ENCODE assay signal across 22 mouse cellular contexts in genomic region chr5:63925035-63925628, GRCm38 (mm10). TPM values are rescaled to one million over a fixed set of nuclear protein-coding genes. Genes with fewer than 3 reads are reported as not detected.
DNase-seq lines count a peak whose midpoint lies in the region; ATAC-seq and TF ChIP-seq lines count a peak whose summit lies in the region.
"Had no signal": no experiment of that assay in that cellular context is flagged by ENCODE, and none has a peak within 500 bp of the region (broad histone marks: within the 10 kb centered on the region; RNA-seq: fewer than 3 reads in every experiment).

No protein-coding gene starts in this region.

- no peak for TF ChIP-seq POLR2A in heart, adult 2 months (IDR thresholded peaks at IDR 0.05; ENCODE audit: insufficient read depth, low read depth, low read length)

- H3K4me2 ChIP-seq in heart, embryonic 13.5 days, result no peak overlapping the region
- H3K4me2 ChIP-seq: hindbrain, embryonic 13.5 days; intestine, embryonic 15.5 days had no signal

- 0 out of 2 replicates have a peak, but pooled peaks cover 3% of the 10 kb centered on the region for H3K4me1 ChIP-seq in heart, embryonic 13.5 days
- peaks cover 2% of the 10 kb centered on the region; the same call in 1 of the 2 replicates for H3K4me1 ChIP-seq in heart, adult 2 months (ENCODE audit: control insufficient read depth, insufficient read depth, low read length)
- H3K4me1 ChIP-seq in midbrain, embryonic 10.5 days, result no peaks in the 10 kb centered on the region
- H3K4me1 ChIP-seq: intestine, embryonic 15.5 days had no signal

- TF ChIP-seq CTCF in heart, adult 2 months (IDR thresholded peaks at IDR 0.05), result no peak

- no peak overlapping the region for H3K9ac ChIP-seq in heart, embryonic 13.5 days
- no peak overlapping the region for H3K9ac ChIP-seq in heart, adult 2 months (ENCODE audit: low read depth, low read length)
- H3K9ac ChIP-seq: forebrain, postnatal 0 days; hindbrain, embryonic 13.5 days; intestine, embryonic 15.5 days had no signal

- 0 out of 2 replicates have a peak overlapping the region, but pooled peaks have one; percentile 18 for H3K27ac ChIP-seq in heart, embryonic 13.5 days (replicated peaks)
- no peak overlapping the region for H3K27ac ChIP-seq in heart, adult 2 months
- no peak overlapping the region for H3K27ac ChIP-seq in midbrain, embryonic 10.5 days (replicated peaks)
- H3K27ac ChIP-seq: hindbrain, embryonic 13.5 days; intestine, embryonic 15.5 days had no signal

- TF ChIP-seq EP300 in heart, adult 2 months (IDR thresholded peaks at IDR 0.05; ENCODE audit: insufficient read depth, low read depth, low read length), result no peak

- 79% methylated on average over 14 of the region's 14 CpGs for WGBS in heart, embryonic 13.5 days
- 85% methylated on average over 14 of the region's 14 CpGs for WGBS in heart, adult 2 months
- 95% methylated on average over 14 of the region's 14 CpGs for WGBS in midbrain, embryonic 10.5 days

- no peak for DNase-seq in heart, adult 2 months
- peak; percentile 49 for DNase-seq in R1 (ENCODE audit: low read depth, low spot score)
- DNase-seq in frontal cortex, postnatal 25 days (ENCODE audit: low spot score in 2 of 2), result no peak
- no peak for DNase-seq in midbrain, embryonic 10.5 days (ENCODE audit: low spot score)
- no peak for DNase-seq in right cerebral cortex, postnatal 14 days
- DNase-seq: adrenal gland, adult 2 months; adrenal gland, postnatal 14 days; cerebellum, adult 11 months; cerebellum, adult 2 months; cerebellum, adult 9-11 months; cerebellum, postnatal 25 days; forebrain, postnatal 0 days; gastrocnemius, postnatal 25 days; kidney, adult 11 months had no signal

- no peak overlapping the region for H3K4me3 ChIP-seq in heart, embryonic 13.5 days
- no peak overlapping the region for H3K4me3 ChIP-seq in heart, adult 2 months
- H3K4me3 ChIP-seq in midbrain, embryonic 10.5 days, result no peak overlapping the region
- H3K4me3 ChIP-seq: hindbrain, embryonic 13.5 days; intestine, embryonic 15.5 days had no signal

- H3K27me3 ChIP-seq in heart, embryonic 13.5 days (replicated peaks), result no peaks in the 10 kb centered on the region
- no peaks in the 10 kb centered on the region for H3K27me3 ChIP-seq in heart, adult 2 months (ENCODE audit: control insufficient read depth, insufficient read depth, low read length)
- no peaks in the 10 kb centered on the region for H3K27me3 ChIP-seq in midbrain, embryonic 10.5 days (ENCODE audit: low read depth, poor library complexity, severe bottlenecking)
- H3K27me3 ChIP-seq: hindbrain, embryonic 13.5 days; intestine, embryonic 15.5 days; Patski had no signal

- H3K9me3 ChIP-seq in heart, embryonic 13.5 days, result peaks cover 7% of the 10 kb centered on the region
- H3K9me3 ChIP-seq in midbrain, embryonic 10.5 days (replicated peaks), result no peaks in the 10 kb centered on the region; the same call in 1 of the 2 replicates
- H3K9me3 ChIP-seq: hindbrain, embryonic 13.5 days; intestine, embryonic 15.5 days had no signal

- no peak for ATAC-seq in heart, embryonic 13.5 days (ENCODE audit: extremely low read depth, insufficient number of reproducible peaks, low FRiP score, low TSS enrichment)
- ATAC-seq in megakaryocyte progenitor cell, adult 5-6 weeks (replicated peaks; ENCODE audit: poor library complexity), result peak; percentile 85
- ATAC-seq: CD4-positive, CD25-positive, alpha-beta regulatory T cell, adult 4 months; forebrain, embryonic 14.5 days; forebrain, postnatal 0 days; hindbrain, embryonic 16.5 days; intestine, embryonic 15.5 days; Patski had no signal

- no peaks in the 10 kb centered on the region for H3K79me2 ChIP-seq in heart, adult 2 months (replicated peaks; ENCODE audit: control insufficient read depth, insufficient read depth, low read length)

- intact Hi-C loops in heart, adult 2 months (cut with DNase I), result no loop called here

- H3K36me3 ChIP-seq in heart, embryonic 13.5 days, result peaks cover 41% of the 10 kb centered on the region
- H3K36me3 ChIP-seq in heart, adult 2 months (ENCODE audit: control insufficient read depth, insufficient read depth, low read length), result no peaks in the 10 kb centered on the region
- peaks cover 66% of the 10 kb centered on the region for H3K36me3 ChIP-seq in midbrain, embryonic 10.5 days

RNA-seq across cellular contexts. Expression of gene Rell1, which starts 43.6 kb away (rescaled TPM):
- polyA plus RNA-seq in heart, embryonic 13.5 days (2015; fragmentation: Nextera tagmentation; extraction: Ambion mirVana), result 7.8 and 9.2 TPM in 2 replicates
- 10 to 100 TPM in 1 of 2 experiments, 1 to 10 TPM in 1; 9.3 to 10.4 TPM for total RNA-seq in heart, adult 2 months (2021)
- 3.4 and 4.6 TPM in 2 replicates for polyA plus RNA-seq in heart, adult 2 months (2012; rRNA removed)
- 9.8 and 11.0 TPM in 2 replicates for total RNA-seq in megakaryocyte progenitor cell, adult 5-6 weeks (2015)
- total RNA-seq in megakaryocyte progenitor cell, adult 5-6 weeks (2017), result 10.5 and 11.8 TPM in 2 replicates
- polyA plus RNA-seq in midbrain, embryonic 10.5 days (2016; fragmentation: Nextera tagmentation; extraction: Ambion mirVana), result 11.8 and 12.5 TPM in 2 replicates
